Mouse (Mus musculus) forebrain, embryonic 15.5 days (tissue): Measurements from ENCODE around the gene Pdzd2. TPM values are rescaled to one million over a fixed set of nuclear protein-coding genes. Genes with fewer than 3 reads are reported as not detected.

Source experiments
- ATAC-seq: fragments of 200-750 bp; cut with Nextera tagmentation; replicated peaks from 2 replicates; pipeline ENCODE4 v1.8.0; 2017; ENCODE audit warnings: mild to moderate bottlenecking, moderate TSS enrichment, moderate library complexity
- H3K27ac ChIP-seq: fragments of 300-500 bp; sonication (generic); replicated peaks from 2 replicates; pipeline ENCODE4 v1.5.1; 2015; ENCODE audit warnings: mild to moderate bottlenecking, inconsistent platforms
- H3K27me3 ChIP-seq: fragments of 300-500 bp; sonication (generic); 2 replicates; pipeline ENCODE4 v1.6.1; 2015; ENCODE audit warnings: inconsistent platforms
- H3K36me3 ChIP-seq: fragments of 300-500 bp; sonication (generic); 2 replicates; pipeline ENCODE4 v1.6.1; 2015; ENCODE audit warnings: mild to moderate bottlenecking, inconsistent platforms
- H3K4me1 ChIP-seq: fragments of 300-500 bp; sonication (generic); 2 replicates; pipeline ENCODE4 v1.6.1; 2015; ENCODE audit warnings: inconsistent platforms
- H3K4me2 ChIP-seq: fragments of 300-500 bp; sonication (generic); replicated peaks from 2 replicates; pipeline ENCODE4 v1.6.1; 2015; ENCODE audit warnings: mild to moderate bottlenecking, inconsistent platforms
- H3K4me3 ChIP-seq: fragments of 300-500 bp; sonication (generic); 2 replicates; pipeline ENCODE4 v1.5.1; 2015; ENCODE audit warnings: mild to moderate bottlenecking, inconsistent platforms
- H3K9ac ChIP-seq: fragments of 300-500 bp; sonication (generic); replicated peaks from 2 replicates; pipeline ENCODE4 v1.6.1; 2015; ENCODE audit warnings: mild to moderate bottlenecking, inconsistent platforms
- H3K9me3 ChIP-seq: fragments of 300-500 bp; sonication (generic); 2 replicates; pipeline ENCODE4 v1.6.1; 2016; ENCODE audit warnings: inconsistent platforms
- WGBS: fragments of 180-500 bp; shearing (Covaris S2); methylation state at CpG from one replicate; pipeline ENCODE4 v1.1.7; 2015; ENCODE audit warnings: mixed read lengths; 5-methylcytosine and 5-hydroxymethylcytosine counted together
- polyA plus RNA-seq: library from polyadenylated mRNA; unstranded; fragments of >200 nt; fragmentation: Nextera tagmentation; extraction: Ambion mirVana; gene quantifications from 2 replicates; pipeline ENCODE4 v1.2.1, GENCODE M21; 2015

Gene Pdzd2
- polyA plus RNA-seq, 1 experiment from 2014 or later, result 10.3 TPM

GRCm38 (mm10) chr15:12655959-12656662 is 83.6 kb downstream of the Pdzd2 start:
- Histone ChIP-seq H3K9me3 (no peaks in the 10 kb centered on the region), H3K4me1 (peaks cover 8% of the 10 kb centered on the region; the same call in 1 of the 2 replicates), H3K27ac (no peak overlapping the region), H3K9ac (no peak overlapping the region), H3K4me3 (no peak overlapping the region), H3K27me3 (no peaks in the 10 kb centered on the region), H3K36me3 (no peaks in the 10 kb centered on the region), H3K4me2 (no peak overlapping the region)
- no peak for ATAC-seq
- 80% methylated on average over 6 of the region's 6 CpGs for WGBS

DNA sequence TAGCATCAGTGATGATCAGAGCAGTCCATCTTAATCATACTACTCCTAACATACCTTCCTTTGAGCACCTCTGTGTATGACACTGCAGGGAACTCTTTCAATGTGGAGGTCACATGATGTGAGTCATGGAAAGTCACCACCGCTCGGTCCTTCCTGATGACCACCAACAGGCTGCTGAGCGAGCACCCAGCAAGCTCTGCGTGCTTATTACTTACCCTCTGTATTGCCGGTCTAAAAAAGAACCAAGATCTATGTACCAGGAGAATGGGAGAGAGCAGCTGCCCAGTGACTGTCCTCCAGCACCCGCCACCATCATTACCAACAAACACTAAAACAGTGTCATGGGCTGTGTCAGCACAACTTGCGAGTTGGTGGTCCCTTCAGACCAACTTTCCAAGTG is 84.4 kb downstream of the Pdzd2 start:
- Histone ChIP-seq H3K4me2 (no peak overlapping the region), H3K27me3 (no peaks in the 10 kb centered on the region), H3K36me3 (no peaks in the 10 kb centered on the region), H3K4me3 (no peak overlapping the region), H3K9ac (no peak overlapping the region), H3K9me3 (no peaks in the 10 kb centered on the region), H3K27ac (no peak overlapping the region), H3K4me1 (peaks cover 5% of the 10 kb centered on the region; the same call in 1 of the 2 replicates)
- ATAC-seq, result no peak
- 97% methylated on average over 7 of the region's 7 CpGs for WGBS

GRCm38 (mm10) chr15:12652336-12653031 is 87.2 kb downstream of the Pdzd2 start:
- no peak for ATAC-seq
- H3K27me3 ChIP-seq, result no peaks in the 10 kb centered on the region
- WGBS, result 74% methylated on average over 15 of the region's 15 CpGs

DNA sequence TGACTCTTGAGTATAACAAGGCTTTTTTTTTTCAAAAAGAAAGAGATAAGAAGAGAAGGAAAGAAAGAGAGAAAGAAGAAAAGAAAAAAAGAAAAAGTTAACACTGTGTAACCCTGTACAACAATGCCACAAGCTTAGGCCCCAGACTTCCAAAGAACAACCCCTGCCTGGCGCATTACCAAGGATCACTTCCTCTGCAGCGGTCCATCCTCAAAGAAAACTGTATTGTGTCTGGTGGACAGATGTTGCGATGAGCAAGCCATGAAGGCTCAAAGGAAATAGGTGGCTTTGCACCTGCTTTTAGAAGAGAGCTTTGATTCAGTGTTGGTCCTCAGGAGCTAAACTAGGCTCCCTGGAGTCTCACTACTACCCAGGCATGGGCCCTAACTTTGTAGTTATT is 89.5 kb downstream of the Pdzd2 start:
- H3K27me3 ChIP-seq, result no peaks in the 10 kb centered on the region
- no peak overlapping the region for H3K4me2 ChIP-seq
- 91% methylated on average over 3 of the region's 3 CpGs for WGBS

More at GRCm38 (mm10) chr15:12652336-12653031, 87.2 kb downstream of the Pdzd2 start:
- Histone ChIP-seq H3K4me1 (peaks cover 5% of the 10 kb centered on the region; the same call in 1 of the 2 replicates), H3K9ac (no peak overlapping the region), H3K9me3 (no peaks in the 10 kb centered on the region), H3K36me3 (no peaks in the 10 kb centered on the region), H3K4me2 (no peak overlapping the region), H3K4me3 (no peak overlapping the region), H3K27ac (no peak overlapping the region)

GRCm38 (mm10) chr15:12649674-12650073 is 90.0 kb downstream of the Pdzd2 start:
- WGBS, result 83% methylated on average over 3 of the region's 3 CpGs
- Histone ChIP-seq H3K4me3 (no peak overlapping the region), H3K36me3 (no peaks in the 10 kb centered on the region), H3K27ac (no peak overlapping the region), H3K9me3 (no peaks in the 10 kb centered on the region), H3K4me2 (no peak overlapping the region), H3K27me3 (no peaks in the 10 kb centered on the region), H3K9ac (no peak overlapping the region), H3K4me1 (peaks cover 5% of the 10 kb centered on the region; the same call in 1 of the 2 replicates)
- ATAC-seq, result no peak

More for the DNA sequence above, 89.5 kb downstream of the Pdzd2 start:
- Histone ChIP-seq H3K9me3 (no peaks in the 10 kb centered on the region), H3K27ac (no peak overlapping the region), H3K4me1 (peaks cover 5% of the 10 kb centered on the region; the same call in 1 of the 2 replicates), H3K4me3 (no peak overlapping the region), H3K9ac (no peak overlapping the region), H3K36me3 (no peaks in the 10 kb centered on the region)
- ATAC-seq, result no peak

DNA sequence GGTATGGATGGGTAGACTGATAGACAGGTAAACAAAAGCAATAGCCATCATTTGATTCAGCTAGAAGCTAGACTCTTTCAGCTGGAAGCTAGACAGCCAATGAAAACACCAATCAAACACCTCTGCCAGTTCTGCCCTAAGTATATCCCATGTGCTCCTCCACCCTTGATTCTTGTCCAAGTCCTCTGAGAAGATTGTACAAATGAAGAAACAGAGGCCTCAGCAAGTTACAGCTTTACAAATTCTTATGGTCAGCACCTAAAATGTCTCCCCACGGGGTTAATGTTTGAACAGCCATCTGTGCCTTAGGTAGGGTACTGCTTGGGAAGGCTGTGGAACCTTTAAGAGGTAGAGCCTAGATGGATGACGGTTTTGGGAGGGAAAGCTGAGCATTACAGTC is 90.6 kb downstream of the Pdzd2 start:
- Histone ChIP-seq H3K9ac (no peak overlapping the region), H3K27ac (no peak overlapping the region), H3K36me3 (no peaks in the 10 kb centered on the region), H3K4me1 (peaks cover 5% of the 10 kb centered on the region; the same call in 1 of the 2 replicates), H3K27me3 (no peaks in the 10 kb centered on the region), H3K4me2 (no peak overlapping the region), H3K9me3 (no peaks in the 10 kb centered on the region), H3K4me3 (no peak overlapping the region)
- WGBS, result 83% methylated on average over 2 of the region's 2 CpGs
- no peak for ATAC-seq

DNA sequence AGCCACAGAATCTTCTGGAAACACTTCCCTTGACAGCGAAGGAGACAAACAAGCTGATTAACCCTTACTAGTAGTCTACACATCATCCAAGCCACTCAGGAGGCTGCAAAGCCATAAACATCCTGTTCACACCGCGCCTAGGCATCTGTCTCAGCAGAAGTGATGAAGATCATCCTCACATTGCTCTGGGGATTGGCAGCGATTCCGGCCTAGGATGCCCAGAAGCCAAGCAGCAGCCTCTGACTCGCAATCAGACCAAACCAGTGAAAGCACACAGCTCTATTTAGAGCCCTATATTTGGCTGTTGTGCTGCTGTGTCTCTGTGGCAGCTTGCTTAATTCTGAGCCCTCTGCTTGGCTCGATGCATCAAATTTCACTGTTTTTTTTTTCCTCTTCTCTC is 99.0 kb downstream of the Pdzd2 start:
- ATAC-seq, result peak; percentile 79
- Histone ChIP-seq H3K4me2 (no peak overlapping the region), H3K36me3 (no peaks in the 10 kb centered on the region), H3K27ac (no peak overlapping the region; the same call in 1 of the 2 replicates), H3K9ac (no peak overlapping the region), H3K9me3 (no peaks in the 10 kb centered on the region), H3K4me3 (no peak overlapping the region), H3K4me1 (no peaks in the 10 kb centered on the region), H3K27me3 (no peaks in the 10 kb centered on the region)
- 83% methylated on average over 7 of the region's 7 CpGs for WGBS

- H3K27ac ChIP-seq, result no peak overlapping the region
Observed at GRCm38 (mm10) chr15:12639776-12640175, 99.9 kb downstream of the Pdzd2 start.

DNA sequence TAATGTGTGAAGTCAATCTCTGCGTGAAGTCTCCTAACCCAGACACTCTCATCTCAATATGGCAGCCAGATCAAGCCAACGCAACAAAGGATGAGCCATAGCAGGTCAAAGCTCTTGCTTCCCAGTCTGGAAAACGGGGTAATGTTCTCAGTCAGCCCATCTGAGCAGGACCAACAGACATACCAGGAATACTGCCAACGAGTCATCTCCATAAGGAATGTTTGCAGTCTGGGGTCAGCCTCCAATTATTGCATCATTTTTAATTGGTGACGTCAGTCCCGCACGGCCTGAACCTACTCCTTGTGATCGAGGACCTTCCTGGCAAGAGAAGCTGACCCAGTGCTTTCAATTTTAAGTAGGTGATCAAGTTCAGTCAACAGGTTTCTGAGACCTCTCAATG is 100.5 kb downstream of the Pdzd2 start:
- no peaks in the 10 kb centered on the region for H3K4me1 ChIP-seq
- no peak overlapping the region for H3K9ac ChIP-seq
- no peak overlapping the region for H3K27ac ChIP-seq
- no peak overlapping the region for H3K4me3 ChIP-seq
- H3K9me3 ChIP-seq, result no peaks in the 10 kb centered on the region
- no peaks in the 10 kb centered on the region for H3K36me3 ChIP-seq
- 89% methylated on average over 8 of the region's 8 CpGs for WGBS
- H3K27me3 ChIP-seq, result no peaks in the 10 kb centered on the region
- no peak overlapping the region for H3K4me2 ChIP-seq
- ATAC-seq, result no peak

More at GRCm38 (mm10) chr15:12639776-12640175, 99.9 kb downstream of the Pdzd2 start:
- Histone ChIP-seq H3K4me3 (no peak overlapping the region), H3K27me3 (no peaks in the 10 kb centered on the region), H3K36me3 (no peaks in the 10 kb centered on the region), H3K9ac (no peak overlapping the region), H3K9me3 (no peaks in the 10 kb centered on the region), H3K4me2 (no peak overlapping the region), H3K4me1 (no peaks in the 10 kb centered on the region)
- ATAC-seq, result no peak
- WGBS, result 86% methylated on average over 3 of the region's 3 CpGs

DNA sequence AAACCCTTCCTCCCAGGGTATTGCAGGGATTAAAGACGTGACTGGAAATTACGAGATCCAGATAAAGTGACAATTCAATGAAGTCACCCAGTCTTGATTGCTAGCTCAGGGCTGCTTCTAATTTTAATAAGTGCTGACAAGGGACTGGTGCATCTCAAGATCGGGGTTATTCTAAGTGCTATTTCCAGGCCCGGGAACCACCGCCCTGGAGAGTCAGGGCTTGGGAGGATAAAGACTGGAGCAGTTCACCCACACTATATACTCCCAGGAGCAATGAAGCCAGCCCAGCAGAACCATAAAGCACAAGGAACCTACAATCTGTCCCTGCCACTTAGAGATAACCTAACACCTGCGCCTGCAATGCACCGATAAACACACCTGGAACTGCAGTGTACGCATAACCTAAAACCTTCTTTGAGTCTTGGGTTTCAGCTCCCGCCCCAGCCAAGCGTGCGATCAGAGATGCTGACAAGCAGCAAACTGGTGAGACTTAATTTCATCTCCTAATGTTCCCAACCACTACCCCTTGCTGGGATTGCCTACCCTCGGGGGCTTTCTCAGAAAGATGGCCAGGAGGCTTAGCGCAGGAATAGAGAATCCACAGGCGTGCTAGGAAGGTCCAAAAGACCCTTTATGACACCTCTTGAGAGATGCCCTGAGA is 101.2 kb downstream of the Pdzd2 start:
- Histone ChIP-seq H3K9ac (no peak overlapping the region), H3K9me3 (no peaks in the 10 kb centered on the region), H3K27ac (no peak overlapping the region), H3K4me1 (no peaks in the 10 kb centered on the region), H3K27me3 (no peaks in the 10 kb centered on the region), H3K4me3 (no peak overlapping the region), H3K36me3 (no peaks in the 10 kb centered on the region), H3K4me2 (no peak overlapping the region)
- no peak for ATAC-seq
- 93% methylated on average over 14 of the region's 14 CpGs for WGBS

GRCm38 (mm10) chr15:12637511-12637910 is 102.2 kb downstream of the Pdzd2 start:
- no peak overlapping the region for H3K27ac ChIP-seq
- no peaks in the 10 kb centered on the region for H3K36me3 ChIP-seq
- no peak for ATAC-seq
- no peak overlapping the region for H3K9ac ChIP-seq
- H3K4me3 ChIP-seq, result no peak overlapping the region
- no peaks in the 10 kb centered on the region for H3K9me3 ChIP-seq
- 96% methylated on average over 8 of the region's 8 CpGs for WGBS
- no peak overlapping the region for H3K4me2 ChIP-seq
- H3K4me1 ChIP-seq, result no peaks in the 10 kb centered on the region
- no peaks in the 10 kb centered on the region for H3K27me3 ChIP-seq

- Histone ChIP-seq H3K9ac (no peak overlapping the region), H3K27ac (no peak overlapping the region), H3K4me3 (no peak overlapping the region), H3K36me3 (no peaks in the 10 kb centered on the region), H3K27me3 (no peaks in the 10 kb centered on the region), H3K4me2 (no peak overlapping the region), H3K4me1 (no peaks in the 10 kb centered on the region), H3K9me3 (no peaks in the 10 kb centered on the region)
- no peak for ATAC-seq
- 88% methylated on average over 5 of the region's 5 CpGs for WGBS
Observed at GRCm38 (mm10) chr15:12636386-12636785, 103.3 kb downstream of the Pdzd2 start.
